Mouse (Mus musculus): ENCODE results near the gene Ccdc3. TPM values are rescaled to one million over a fixed set of nuclear protein-coding genes. Genes with fewer than 3 reads are reported as not detected.

The Ccdc3 gene
- polyA plus RNA-seq, 1 experiment, result not detected

GRCm38 (mm10) chr2:5116856-5117532, 20.6 kb upstream of the Ccdc3 start:
- H3K4me1 ChIP-seq, result peaks cover 4% of the 10 kb centered on the region; the same call in 1 of the 2 replicates
- no peak for TF ChIP-seq FLI1 (IDR thresholded peaks at IDR 0.05; ENCODE audit: low read length)
- H3K9me3 ChIP-seq, result peaks cover 2% of the 10 kb centered on the region
- H3K27me3 ChIP-seq (replicated peaks), result peaks cover 26% of the 10 kb centered on the region
- H3K36me3 ChIP-seq (replicated peaks; ENCODE audit: low read length), result no peaks in the 10 kb centered on the region
- no peak overlapping the region for H3K4me3 ChIP-seq (replicated peaks)

GRCm38 (mm10) chr2:5125506-5125905, 12.1 kb upstream of the Ccdc3 start:
- Histone ChIP-seq H3K4me3 (replicated peaks) (peak overlapping the region; percentile 69), H3K27me3 (replicated peaks) (peaks cover 9% of the 10 kb centered on the region), H3K36me3 (replicated peaks; ENCODE audit: low read length) (no peaks in the 10 kb centered on the region), H3K4me1 (peaks cover 23% of the 10 kb centered on the region), H3K9me3 (no peaks in the 10 kb centered on the region)
- TF ChIP-seq GATA1 (IDR thresholded peaks at IDR 0.05; ENCODE audit: borderline replicate concordance, low read length) (no peak), FLI1 (IDR thresholded peaks at IDR 0.05; ENCODE audit: low read length) (no peak)

- no peaks in the 10 kb centered on the region for H3K36me3 ChIP-seq (replicated peaks; ENCODE audit: low read length)
- 0 out of 2 replicates have a peak, but pooled peaks cover 2% of the 10 kb centered on the region for H3K9me3 ChIP-seq
- no peak overlapping the region for H3K4me3 ChIP-seq (replicated peaks)
- TF ChIP-seq GATA1 (IDR thresholded peaks at IDR 0.05; ENCODE audit: borderline replicate concordance, low read length) (no peak), FLI1 (IDR thresholded peaks at IDR 0.05; ENCODE audit: low read length) (no peak)
- H3K27me3 ChIP-seq (replicated peaks), result peaks cover 7% of the 10 kb centered on the region
- peaks cover 23% of the 10 kb centered on the region for H3K4me1 ChIP-seq
Measured at GRCm38 (mm10) chr2:5127369-5127768, 10.2 kb upstream of the Ccdc3 start.

GRCm38 (mm10) chr2:5129099-5129498, 8.5 kb upstream of the Ccdc3 start:
- Histone ChIP-seq H3K9me3 (peaks cover 11% of the 10 kb centered on the region), H3K36me3 (replicated peaks; ENCODE audit: low read length) (no peaks in the 10 kb centered on the region), H3K4me1 (peaks cover 23% of the 10 kb centered on the region), H3K27me3 (replicated peaks) (peaks cover 15% of the 10 kb centered on the region), H3K4me3 (replicated peaks) (no peak overlapping the region)
- TF ChIP-seq GATA1 (IDR thresholded peaks at IDR 0.05; ENCODE audit: borderline replicate concordance, low read length) (no peak), FLI1 (IDR thresholded peaks at IDR 0.05; ENCODE audit: low read length) (no peak)

- H3K4me3 ChIP-seq (replicated peaks), result no peak overlapping the region
- peaks cover 12% of the 10 kb centered on the region for H3K4me1 ChIP-seq
- peaks cover 30% of the 10 kb centered on the region for H3K27me3 ChIP-seq (replicated peaks)
- no peaks in the 10 kb centered on the region for H3K36me3 ChIP-seq (replicated peaks; ENCODE audit: low read length)
- TF ChIP-seq FLI1 (IDR thresholded peaks at IDR 0.05; ENCODE audit: low read length) (no peak), GATA1 (IDR thresholded peaks at IDR 0.05; ENCODE audit: borderline replicate concordance, low read length) (no peak)
- peaks cover 11% of the 10 kb centered on the region for H3K9me3 ChIP-seq
Measured at GRCm38 (mm10) chr2:5132046-5132445, 5.5 kb upstream of the Ccdc3 start.

GRCm38 (mm10) chr2:5134959-5135743, 2.4 kb upstream of the Ccdc3 start:
- no peak overlapping the region for H3K4me3 ChIP-seq (replicated peaks)
- TF ChIP-seq FLI1 (IDR thresholded peaks at IDR 0.05; ENCODE audit: low read length) (no peak), GATA1 (IDR thresholded peaks at IDR 0.05; ENCODE audit: borderline replicate concordance, low read length) (no peak)
- peaks cover 11% of the 10 kb centered on the region for H3K9me3 ChIP-seq
- H3K27me3 ChIP-seq (replicated peaks), result peaks cover 57% of the 10 kb centered on the region
- H3K4me1 ChIP-seq, result peaks cover 8% of the 10 kb centered on the region
- no peaks in the 10 kb centered on the region for H3K36me3 ChIP-seq (replicated peaks; ENCODE audit: low read length)

GRCm38 (mm10) chr2:5139961-5140360, 2.4 kb downstream of the Ccdc3 start:
- Histone ChIP-seq H3K36me3 (replicated peaks; ENCODE audit: low read length) (no peaks in the 10 kb centered on the region), H3K4me1 (peaks cover 8% of the 10 kb centered on the region), H3K4me3 (replicated peaks) (no peak overlapping the region), H3K9me3 (peaks cover 8% of the 10 kb centered on the region), H3K27me3 (replicated peaks) (peaks cover 60% of the 10 kb centered on the region)
- TF ChIP-seq GATA1 (IDR thresholded peaks at IDR 0.05; ENCODE audit: borderline replicate concordance, low read length) (no peak), FLI1 (IDR thresholded peaks at IDR 0.05; ENCODE audit: low read length) (no peak)

GRCm38 (mm10) chr2:5144446-5144845, 6.9 kb downstream of the Ccdc3 start:
- H3K4me3 ChIP-seq (replicated peaks), result no peak overlapping the region

GRCm38 (mm10) chr2:5147907-5148306, 10.3 kb downstream of the Ccdc3 start:
- H3K4me1 ChIP-seq, result no peaks in the 10 kb centered on the region
- peaks cover 5% of the 10 kb centered on the region for H3K27me3 ChIP-seq (replicated peaks)
- no peak for TF ChIP-seq GATA1 (IDR thresholded peaks at IDR 0.05; ENCODE audit: borderline replicate concordance, low read length)
- H3K9me3 ChIP-seq, result peaks cover 19% of the 10 kb centered on the region
- no peak overlapping the region for H3K4me3 ChIP-seq (replicated peaks)
- no peaks in the 10 kb centered on the region for H3K36me3 ChIP-seq (replicated peaks; ENCODE audit: low read length)

More at GRCm38 (mm10) chr2:5144446-5144845, 6.9 kb downstream of the Ccdc3 start:
- peaks cover 23% of the 10 kb centered on the region for H3K27me3 ChIP-seq (replicated peaks)
- no peaks in the 10 kb centered on the region for H3K4me1 ChIP-seq
- no peaks in the 10 kb centered on the region for H3K36me3 ChIP-seq (replicated peaks; ENCODE audit: low read length)
- H3K9me3 ChIP-seq, result peaks cover 15% of the 10 kb centered on the region
- TF ChIP-seq GATA1 (IDR thresholded peaks at IDR 0.05; ENCODE audit: borderline replicate concordance, low read length), result no peak
- TF ChIP-seq FLI1 (IDR thresholded peaks at IDR 0.05; ENCODE audit: low read length), result no peak

- H3K9me3 ChIP-seq, result peaks cover 5% of the 10 kb centered on the region; the same call in 1 of the 2 replicates
- no peaks in the 10 kb centered on the region for H3K36me3 ChIP-seq (replicated peaks; ENCODE audit: low read length)
- TF ChIP-seq GATA1 (IDR thresholded peaks at IDR 0.05; ENCODE audit: borderline replicate concordance, low read length) (no peak), FLI1 (IDR thresholded peaks at IDR 0.05; ENCODE audit: low read length) (no peak)
- no peaks in the 10 kb centered on the region for H3K4me1 ChIP-seq
- no peaks in the 10 kb centered on the region for H3K27me3 ChIP-seq (replicated peaks)
- no peak overlapping the region for H3K4me3 ChIP-seq (replicated peaks)
Measured at GRCm38 (mm10) chr2:5154711-5155110, 17.1 kb downstream of the Ccdc3 start.
